Mouse (Mus musculus) left cerebral cortex, adult 8-10 months (tissue): ENCODE results near the gene Srp14. TPM values are rescaled to one million over a fixed set of nuclear protein-coding genes. Genes with fewer than 3 reads are reported as not detected.

ENCODE experiments used
- DNase-seq, 2 experiments: peaks; one replicate each; pipeline ENCODE4 v3.0.0; 2022; ENCODE audit warnings: low spot score in 2 of 2
- total RNA-seq, 4 experiments: library from RNA; stranded (reverse); gene quantifications; 2 replicates each; pipeline ENCODE4 v1.2.4; 2022

Srp14 gene
- total RNA-seq, 4 experiments from 2014 or later, result 167 to 180 (median 175) TPM

DNA sequence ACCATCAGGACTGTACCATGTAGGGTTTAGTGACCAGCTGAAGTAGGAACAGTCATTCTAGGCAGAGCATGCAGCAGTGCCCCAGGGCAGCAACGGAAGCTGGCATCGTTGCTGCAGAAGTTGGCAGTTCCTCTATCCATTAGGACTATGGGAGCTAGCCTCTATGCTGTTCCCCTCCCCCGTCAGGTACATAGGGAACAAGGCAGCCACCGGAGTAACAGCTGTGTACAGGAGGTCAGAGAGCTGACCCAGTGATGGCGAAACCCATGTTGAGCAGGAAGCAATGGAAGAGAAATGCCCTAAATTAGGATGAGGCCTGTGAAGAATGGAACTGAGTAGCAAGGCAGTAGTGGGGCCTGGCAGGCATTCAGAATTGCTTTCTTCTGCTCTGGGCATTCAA lies 37.3 kb downstream of the Srp14 start:
- DNase-seq, result no peak

DNA sequence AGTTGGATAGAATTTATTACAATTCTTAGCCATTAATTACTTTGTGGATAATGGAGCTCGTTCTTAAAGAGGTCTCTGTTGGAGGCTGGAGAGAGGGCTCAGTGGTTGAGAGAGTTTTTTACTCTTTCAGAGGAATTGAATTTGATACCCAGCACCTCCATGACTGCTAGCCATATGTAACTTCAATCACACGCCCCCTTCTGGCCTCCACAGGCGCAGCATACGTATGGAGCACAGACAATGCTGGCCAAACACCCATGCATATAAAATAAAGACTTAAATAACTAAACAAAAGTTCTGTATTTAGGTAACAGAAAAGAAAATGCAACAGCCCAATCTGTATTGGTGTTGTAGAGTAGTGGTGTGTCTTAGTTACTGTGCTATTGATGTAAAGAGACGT lies 47.9 kb downstream of the Srp14 start:
- no peak for DNase-seq

DNA sequence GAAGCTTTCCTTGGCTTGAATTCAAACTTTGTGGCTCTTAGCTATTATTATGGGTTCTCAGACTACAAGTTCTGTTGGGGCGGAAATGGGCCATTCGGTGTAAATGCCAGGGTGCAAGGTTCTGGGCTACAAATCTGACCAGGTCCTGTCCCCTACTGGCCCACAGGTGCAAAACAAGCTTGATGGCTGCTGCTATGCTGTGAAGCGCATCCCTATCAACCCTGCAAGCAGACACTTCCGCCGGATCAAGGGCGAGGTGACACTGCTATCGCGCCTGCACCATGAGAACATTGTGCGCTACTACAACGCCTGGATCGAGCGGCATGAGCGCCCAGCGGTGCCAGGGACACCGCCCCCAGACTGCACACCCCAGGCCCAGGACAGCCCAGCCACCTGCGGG lies 48.9 kb downstream of the Srp14 start:
- no peak for DNase-seq

DNA sequence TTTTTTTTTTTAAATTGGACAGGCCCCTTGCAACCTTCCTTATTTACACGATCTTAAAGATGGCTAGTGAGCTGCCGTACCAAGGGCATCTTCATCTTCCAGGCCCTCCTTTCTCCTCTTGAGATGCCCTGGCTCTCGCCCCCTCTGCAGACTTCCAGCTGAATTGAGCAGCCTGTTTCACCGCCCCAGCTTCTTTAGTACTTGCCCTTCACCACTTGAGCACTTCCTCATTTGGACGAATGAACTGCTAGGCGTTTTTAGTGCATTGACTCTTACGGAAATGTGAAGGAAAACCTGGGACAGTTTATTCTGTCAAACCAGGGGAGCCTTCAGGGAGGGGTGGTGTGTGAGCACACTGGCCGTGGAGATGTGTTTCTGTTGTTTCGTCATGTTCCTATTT lies 50.2 kb downstream of the Srp14 start:
- no peak for DNase-seq

DNA sequence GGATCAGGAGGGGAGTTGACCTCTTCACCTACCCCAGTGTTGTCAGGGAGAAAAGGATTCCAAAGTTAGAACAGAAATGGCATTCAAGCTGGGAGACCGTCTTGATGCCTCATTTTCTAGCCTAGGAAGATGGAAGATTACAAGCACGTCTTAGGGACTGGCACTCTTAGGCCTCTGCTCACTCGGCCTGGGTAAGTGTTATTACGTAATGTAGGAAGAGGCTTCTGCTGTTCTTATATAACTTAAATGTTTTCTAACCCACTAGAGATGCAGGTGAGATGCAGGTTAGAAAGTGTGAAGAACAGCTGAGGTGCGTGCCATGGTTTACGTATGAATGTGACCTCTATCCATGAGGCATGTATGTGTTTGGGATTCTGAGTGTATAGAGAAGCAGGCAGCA lies 51.2 kb downstream of the Srp14 start:
- no peak for DNase-seq

Other genes with a start within 250 kb of the Srp14 start
- 1 to 10 TPM in 2 of 4 experiments, under 1 TPM in 2; 0.41 to 1.3 (median 0.80) TPM for gene Fsip1, start 222.7 kb downstream of the Srp14 start, total RNA-seq
- gene Gpr176, start 106.3 kb downstream of the Srp14 start, total RNA-seq, result 1 to 10 TPM; 8.4 to 10.0 (median 9.1) TPM
- gene Eif2ak4, start 91.1 kb downstream of the Srp14 start, total RNA-seq, result 10 to 100 TPM; 19.7 to 22.3 (median 21.1) TPM
- 1 to 10 TPM; 3.4 to 5.2 (median 4.7) TPM for gene Bmf, start 70.0 kb upstream of the Srp14 start, total RNA-seq
- gene Bub1b, start 118.5 kb upstream of the Srp14 start, total RNA-seq, result 1 to 10 TPM in 3 of 4 experiments, under 1 TPM in 1; 0.98 to 2.6 (median 1.8) TPM
- gene Pak6, start 183.6 kb upstream of the Srp14 start, total RNA-seq, result 10 to 100 TPM; 68.1 to 87.8 (median 77.2) TPM
- 10 to 100 TPM; 36.4 to 40.9 (median 38.5) TPM for gene Ankrd63, start 224.3 kb upstream of the Srp14 start, total RNA-seq
- 1 to 10 TPM; 2.9 to 5.7 (median 4.3) TPM for gene Plcb2, start 248.7 kb upstream of the Srp14 start, total RNA-seq